Mouse (Mus musculus) monocyte, adult 2 months (primary cell): Measurements from ENCODE around the gene Teddm1a.

ENCODE experiments used
- DNase-seq, 2 experiments: peaks; one replicate each; pipeline ENCODE4 v3.0.0; 2022; ENCODE audit warnings: low spot score in 2 of 2, low read depth in 1 of 2

Teddm1a gene

DNA sequence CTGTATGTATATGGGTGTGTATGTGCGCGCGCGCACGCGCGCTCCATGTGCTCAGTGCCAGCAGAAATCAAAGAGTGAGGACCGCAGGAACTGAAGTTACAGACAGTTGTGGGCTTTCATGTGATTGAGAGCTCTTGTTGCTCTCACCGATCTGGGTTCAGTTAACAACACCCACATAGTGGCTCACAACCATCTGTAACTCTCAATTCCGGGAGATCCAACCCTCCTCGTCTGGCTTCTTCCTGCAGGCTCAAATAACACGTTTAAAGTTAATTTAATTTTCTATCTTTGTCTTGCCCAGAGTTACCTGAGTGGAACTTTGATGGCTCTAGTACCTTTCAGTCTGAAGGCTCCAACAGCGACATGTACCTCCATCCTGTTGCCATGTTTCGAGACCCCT is 12.7 kb downstream of the Teddm1a start:
- DNase-seq: no peak

DNA sequence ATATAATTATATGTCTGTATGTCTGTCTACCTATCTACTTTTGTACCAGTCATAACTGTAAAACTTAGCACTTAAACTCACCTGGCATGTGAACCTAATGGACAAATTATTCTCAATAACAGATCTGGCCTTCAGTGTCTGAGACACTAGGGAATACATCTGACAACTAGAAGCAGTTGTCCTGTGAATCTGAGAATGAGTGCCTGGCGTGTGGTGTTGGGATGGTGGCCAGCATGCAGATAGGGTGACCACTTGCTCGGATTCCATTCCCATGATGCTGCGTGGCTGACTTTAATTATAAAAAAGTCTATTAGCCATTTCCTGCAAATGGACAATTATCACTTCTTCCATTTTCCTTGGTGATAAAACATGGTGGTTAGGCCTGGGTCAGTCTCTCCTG is 14.3 kb downstream of the Teddm1a start:
- DNase-seq: no peak

- DNase-seq: no peak
These were observed 16.7 kb downstream of the Teddm1a start for GRCm38 (mm10) chr1:153908208-153908607.

DNA sequence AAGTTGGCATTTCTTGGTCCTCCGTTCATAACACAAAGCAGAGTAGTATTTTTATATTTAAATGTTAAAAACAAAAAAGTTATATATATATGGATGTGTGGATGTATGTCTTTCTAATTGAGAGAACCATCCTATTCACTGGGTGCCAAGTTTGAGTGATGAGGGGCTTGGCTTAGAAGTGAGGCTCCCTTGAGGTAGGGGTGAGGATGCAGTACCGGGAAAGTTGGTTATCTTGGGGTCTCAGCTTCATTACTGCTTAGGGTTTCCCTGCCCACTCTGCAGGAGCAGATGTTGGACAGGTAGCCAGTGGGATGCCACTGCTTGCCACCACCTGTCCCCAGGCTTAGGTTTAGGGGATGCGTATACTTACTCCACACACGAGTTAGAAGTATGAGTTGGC is 17.2 kb downstream of the Teddm1a start:
- no peak for DNase-seq

GRCm38 (mm10) chr1:153909213-153909962 is 17.8 kb downstream of the Teddm1a start:
- DNase-seq: no peak

DNA sequence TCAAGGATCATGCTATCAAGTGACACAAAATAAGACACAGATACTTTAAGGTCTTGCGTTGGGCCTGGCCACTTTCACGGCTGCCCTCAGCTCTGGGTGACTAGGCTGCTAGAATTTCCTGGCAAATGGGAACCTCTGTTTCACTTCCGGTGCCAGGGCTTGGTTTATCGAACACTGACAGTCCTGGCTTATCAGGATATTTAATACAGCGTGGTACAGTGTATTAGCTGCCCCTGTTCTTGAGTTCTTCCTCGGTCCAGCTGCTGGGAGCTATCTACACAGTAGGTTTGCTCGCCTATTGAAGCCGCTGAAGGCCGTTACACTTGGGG is 18.4 kb downstream of the Teddm1a start:
- DNase-seq: no peak

GRCm38 (mm10) chr1:153910423-153910822 is 18.9 kb downstream of the Teddm1a start:
- no peak for DNase-seq

GRCm38 (mm10) chr1:153911276-153911795 is 19.8 kb downstream of the Teddm1a start:
- DNase-seq: no peak

GRCm38 (mm10) chr1:153913869-153914268 is 22.3 kb downstream of the Teddm1a start:
- no peak for DNase-seq

DNA sequence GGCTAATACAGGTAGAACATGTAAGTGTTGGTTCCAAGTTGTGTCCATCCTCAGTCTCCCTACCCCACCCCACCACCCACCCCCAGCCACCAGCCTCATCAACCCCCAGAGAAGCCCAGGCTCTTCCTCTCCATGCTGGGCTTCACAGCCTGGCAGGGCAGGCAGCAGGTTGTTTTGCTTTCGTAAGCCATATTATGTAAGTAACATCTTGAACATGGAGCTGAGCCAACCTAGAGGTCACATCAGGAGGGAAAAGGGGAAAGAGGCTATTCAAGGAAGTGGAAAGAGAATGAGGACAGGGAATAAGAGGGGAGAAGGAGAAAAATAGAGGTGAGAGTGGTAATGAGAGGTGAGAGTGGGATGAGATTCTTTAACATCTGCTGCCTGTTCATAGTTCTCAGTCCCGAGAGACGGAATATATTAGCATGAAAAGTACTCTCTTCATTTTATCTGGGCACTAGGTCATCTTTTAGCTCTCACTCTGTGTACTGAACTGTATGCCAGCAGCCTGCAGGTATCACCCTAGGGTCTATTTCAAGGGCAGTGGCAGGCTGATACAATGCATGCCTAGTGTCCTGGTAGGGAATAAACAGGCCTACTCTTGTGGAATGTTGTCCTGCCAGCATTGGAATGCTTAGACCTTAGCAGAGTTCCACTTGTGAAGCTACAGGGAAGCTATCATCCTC is 27.1 kb downstream of the Teddm1a start:
- DNase-seq: no peak

DNA sequence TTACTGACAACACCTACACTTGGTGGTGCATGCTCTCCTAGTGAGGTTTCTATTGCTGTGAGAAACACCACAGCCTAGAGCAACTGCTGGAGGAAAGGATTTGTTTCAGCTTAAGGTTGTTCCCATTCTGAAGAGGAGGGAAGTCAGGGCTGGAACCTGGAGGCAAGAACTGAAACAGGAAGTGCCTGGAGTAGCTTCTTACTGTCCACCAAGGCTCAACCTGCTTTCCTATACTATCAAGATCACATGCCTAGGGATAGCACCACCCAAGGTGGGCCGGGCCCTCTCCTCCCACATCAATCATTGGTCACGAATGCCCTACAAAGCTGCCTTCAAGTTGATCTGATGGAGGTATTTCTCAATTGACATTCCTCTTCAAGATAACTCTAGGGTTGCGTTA is 30.1 kb downstream of the Teddm1a start:
- no peak for DNase-seq

GRCm38 (mm10) chr1:153922571-153923021 is 31.1 kb downstream of the Teddm1a start:
- DNase-seq: no peak

DNA sequence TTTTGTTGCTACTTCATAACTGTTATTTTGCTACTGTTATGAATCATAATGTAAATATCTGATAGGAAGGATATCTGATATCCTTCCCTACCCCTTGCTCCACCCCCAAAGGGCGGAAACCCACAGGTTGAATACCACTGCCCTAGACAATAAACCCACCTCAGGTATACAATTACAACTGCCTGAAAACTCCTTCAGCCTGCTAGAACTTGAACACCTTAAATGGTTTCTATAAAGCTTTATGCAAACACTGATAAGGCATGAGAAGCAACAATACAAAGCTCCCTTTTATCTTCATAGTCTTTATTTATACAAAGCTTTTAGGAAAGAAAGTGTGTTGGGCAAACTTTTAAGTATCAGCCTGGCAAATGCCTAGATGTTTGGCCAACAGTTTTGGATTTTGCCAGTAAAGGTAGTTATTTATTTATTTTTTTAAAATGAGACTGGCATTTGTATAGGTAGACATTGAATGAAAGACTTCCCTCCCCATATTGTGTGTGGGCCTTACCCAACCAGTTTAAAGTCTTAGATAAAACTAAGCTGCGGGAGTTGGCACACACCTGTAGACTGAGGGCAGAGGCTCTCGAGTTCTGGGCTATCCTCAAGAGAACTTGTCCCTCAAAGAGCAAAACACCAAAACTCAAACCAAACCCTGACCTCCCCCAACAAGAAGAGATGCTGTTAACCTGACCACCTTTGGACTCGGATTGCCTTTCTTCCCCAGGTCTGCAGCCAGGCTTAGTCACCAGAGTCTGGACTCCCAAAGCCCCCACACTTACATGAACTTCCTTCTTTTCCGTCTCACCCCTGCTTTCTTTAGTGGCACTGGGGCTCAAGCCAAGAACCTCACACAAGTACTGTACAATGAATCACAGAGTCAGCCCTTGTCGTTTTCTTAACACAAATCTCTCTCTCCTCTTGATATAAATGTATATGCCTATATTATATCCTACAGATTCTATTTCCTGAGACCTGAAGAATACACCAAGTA is 33.1 kb downstream of the Teddm1a start:
- DNase-seq: no peak

- no peak for DNase-seq
These were observed 38.9 kb downstream of the Teddm1a start for GRCm38 (mm10) chr1:153930431-153930830.

GRCm38 (mm10) chr1:153933772-153934171 is 42.2 kb downstream of the Teddm1a start:
- DNase-seq: no peak

- DNase-seq: no peak
These were observed 44.4 kb downstream of the Teddm1a start for GRCm38 (mm10) chr1:153935844-153936380.

DNA sequence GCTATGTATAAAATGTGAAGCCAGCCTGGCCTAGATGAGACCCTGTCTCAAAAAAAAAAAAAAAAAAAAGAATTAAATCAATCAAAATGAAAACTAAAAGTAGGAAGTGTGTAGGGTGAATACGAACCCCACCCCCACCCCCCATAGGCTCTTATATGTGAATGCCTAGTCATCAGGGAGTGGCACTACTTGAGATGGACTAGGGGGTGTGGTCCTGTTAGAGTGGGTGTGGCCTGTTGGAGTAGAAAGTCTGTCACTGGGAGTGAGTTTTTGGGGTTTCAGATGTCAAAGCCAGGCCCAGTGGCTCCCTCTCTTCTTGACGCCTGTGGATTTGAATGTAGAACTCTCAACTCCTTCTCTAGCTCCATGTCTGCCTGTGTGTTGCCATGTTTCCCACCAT is 45.5 kb downstream of the Teddm1a start:
- no peak for DNase-seq

GRCm38 (mm10) chr1:153940986-153941385 is 49.4 kb downstream of the Teddm1a start:
- DNase-seq: no peak
